Mouse (Mus musculus) forebrain, postnatal 0 days (tissue): ENCODE data around the gene Tnfaip2. TPM values are rescaled to one million over a fixed set of nuclear protein-coding genes. Genes with fewer than 3 reads are reported as not detected.

ENCODE experiments used
- ATAC-seq: fragments of 200-750 bp; cut with Nextera tagmentation; 2 replicates; pipeline ENCODE4 v1.8.0; 2017; ENCODE audit warnings: mild to moderate bottlenecking, moderate library complexity
- DNase-seq: peaks from one replicate; pipeline ENCODE4 v3.0.0-alpha.2; 2015
- H3K27ac ChIP-seq: fragments of 300-500 bp; sonication (generic); 2 replicates; pipeline ENCODE4 v1.5.1; 2014; ENCODE audit warnings: low read depth, mild to moderate bottlenecking, antibody characterized with exemption, low read length, moderate library complexity, mixed read lengths
- H3K27me3 ChIP-seq: fragments of 300-500 bp; sonication (generic); 2 replicates; pipeline ENCODE4 v1.6.1; 2014; ENCODE audit warnings: mild to moderate bottlenecking, low read length, mixed read lengths; ENCODE audit not compliant: insufficient read depth
- H3K36me3 ChIP-seq: fragments of 300-500 bp; sonication (generic); 2 replicates; pipeline ENCODE4 v1.6.1; 2014; ENCODE audit warnings: mild to moderate bottlenecking, moderate library complexity; ENCODE audit not compliant: insufficient read depth
- H3K4me1 ChIP-seq: fragments of 300-500 bp; sonication (generic); 2 replicates; pipeline ENCODE4 v1.6.1; 2014; ENCODE audit warnings: antibody characterized with exemption; ENCODE audit not compliant: insufficient read depth
- H3K4me2 ChIP-seq: fragments of 300-500 bp; sonication (generic); 2 replicates; pipeline ENCODE4 v1.6.1; 2014; ENCODE audit warnings: low read depth, mild to moderate bottlenecking, moderate library complexity
- H3K4me3 ChIP-seq: fragments of 300-500 bp; sonication (generic); 2 replicates; pipeline ENCODE4 v1.5.1; 2014; ENCODE audit warnings: low read depth, low read length, mixed read lengths
- H3K9ac ChIP-seq: fragments of 300-500 bp; sonication (generic); 2 replicates; pipeline ENCODE4 v1.6.1; 2014; ENCODE audit warnings: mild to moderate bottlenecking
- H3K9me3 ChIP-seq: fragments of 300-500 bp; sonication (generic); 2 replicates; pipeline ENCODE4 v1.6.1; 2016; ENCODE audit warnings: low read length
- CTCF ChIP-seq: sonication (generic); IDR thresholded peaks from 2 replicates; pipeline ENCODE4 v1.5.1; 2016; ENCODE audit warnings: antibody characterized with exemption, control low read depth, low read depth
- WGBS: fragments of 180-500 bp; shearing (Covaris S2); extraction: QIAGEN DNeasy Blood & Tissue Kit; methylation state at CpG from one replicate; pipeline ENCODE4 v1.1.7; 2014; 5-methylcytosine and 5-hydroxymethylcytosine counted together
- polyA plus RNA-seq: library from polyadenylated mRNA; unstranded; fragments of >200 nt; fragmentation: Nextera tagmentation; extraction: Ambion mirVana; gene quantifications from 2 replicates; pipeline ENCODE4 v1.2.1, GENCODE M21; 2015
- total RNA-seq: library from RNA; depleted of rRNA; stranded (reverse); fragments of >200 nt; gene quantifications from 2 replicates; pipeline ENCODE4 v1.2.3, GENCODE M21; 2014

Gene Tnfaip2
- total and polyA plus RNA-seq, 2 experiments from 2014 or later: 1.2 to 4.8 TPM

DNA sequence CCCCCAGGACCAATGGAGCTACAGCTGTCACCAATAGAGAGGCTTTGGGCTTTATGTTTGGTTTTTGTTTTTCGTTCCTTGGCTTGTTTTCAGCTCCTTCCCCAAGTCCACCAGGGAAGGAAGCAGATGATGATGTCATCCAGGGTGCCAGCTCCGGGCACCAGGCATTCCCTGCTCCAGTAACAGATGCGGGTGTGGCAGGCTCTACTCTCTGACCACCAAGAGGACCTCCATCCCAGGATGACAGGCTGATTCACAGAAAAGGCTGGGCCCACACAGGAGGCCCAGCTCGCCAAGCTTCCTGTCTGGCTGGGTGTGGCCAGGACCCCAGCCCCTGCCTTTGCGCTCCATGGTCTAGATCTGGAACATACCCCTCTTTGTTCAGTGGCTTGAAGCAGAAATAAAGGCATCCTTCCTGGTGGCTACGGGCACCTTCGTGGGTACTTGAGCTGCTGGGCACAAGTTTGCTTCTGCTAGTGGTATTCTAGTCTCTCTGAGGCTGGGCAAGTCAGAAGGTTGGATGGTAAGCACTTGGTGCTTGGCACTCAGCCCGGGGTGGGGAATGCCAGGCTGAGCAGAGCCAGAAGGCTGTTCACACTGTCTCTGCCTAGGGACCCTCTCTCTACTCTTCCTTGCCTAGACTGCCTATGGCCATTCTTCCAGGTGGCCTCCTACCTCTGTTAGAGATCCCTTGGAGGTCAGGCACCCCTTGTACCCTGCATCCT, 30.5 kb upstream of the Tnfaip2 start:
- 69% methylated on average over 8 of the region's 8 CpGs for WGBS
- Histone ChIP-seq H3K27me3 (peaks cover 2% of the 10 kb centered on the region; the same call in 1 of the 2 replicates), H3K4me2 (no peak overlapping the region), H3K36me3 (no peaks in the 10 kb centered on the region), H3K4me1 (no peaks in the 10 kb centered on the region), H3K9ac (no peak overlapping the region), H3K4me3 (no peak overlapping the region), H3K27ac (no peak overlapping the region), H3K9me3 (no peaks in the 10 kb centered on the region)
- ATAC-seq (no peak), DNase-seq (no peak)
- no peak for TF ChIP-seq CTCF

DNA sequence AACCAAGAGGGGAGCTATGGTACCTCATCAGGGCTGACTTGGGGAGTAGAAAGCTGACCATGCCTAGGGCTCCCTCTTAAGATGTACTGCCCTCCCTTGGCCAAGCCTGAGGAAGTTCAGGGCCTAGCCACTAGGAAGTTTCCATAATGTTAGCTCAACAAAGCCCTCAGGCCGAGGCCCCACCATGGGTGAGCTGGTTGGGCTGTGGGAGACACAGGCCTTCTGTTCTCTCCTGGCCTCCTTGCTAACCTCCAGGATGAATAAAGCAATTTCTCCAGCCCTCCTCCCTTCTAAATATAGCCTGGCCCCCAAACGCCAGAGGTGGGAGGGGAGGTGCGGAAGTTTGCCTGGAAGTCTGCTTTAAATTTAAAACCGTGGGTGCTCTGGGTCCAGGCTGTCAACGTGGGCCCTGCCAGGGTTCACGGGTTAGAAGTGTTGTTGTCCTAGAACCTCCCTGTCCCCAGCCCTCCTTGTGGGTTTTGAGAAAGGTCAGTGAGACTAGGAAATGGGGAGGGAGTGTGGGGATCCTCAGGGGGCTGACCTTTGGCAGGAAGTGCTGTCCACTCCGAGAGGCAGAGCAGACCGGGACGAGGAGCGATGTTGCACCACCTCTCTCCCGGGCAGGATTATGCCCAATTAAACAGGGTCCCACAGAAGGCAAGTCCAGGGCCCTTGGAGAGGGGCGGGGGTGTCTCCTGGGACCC, 29.5 kb upstream of the Tnfaip2 start:
- DNase-seq (no peak), ATAC-seq (peak; percentile 39)
- Histone ChIP-seq H3K4me1 (no peaks in the 10 kb centered on the region), H3K27ac (no peak overlapping the region), H3K4me3 (peak overlapping the region; percentile 29), H3K9ac (peak overlapping the region; percentile 26; the same call in 1 of the 2 replicates), H3K9me3 (no peaks in the 10 kb centered on the region), H3K27me3 (no peaks in the 10 kb centered on the region), H3K36me3 (no peaks in the 10 kb centered on the region), H3K4me2 (peak overlapping the region; percentile 48)
- WGBS: 22% methylated on average over 12 of the region's 12 CpGs
- no peak; the same call in 1 of the 2 replicates for TF ChIP-seq CTCF

GRCm38 (mm10) chr12:111413300-111413699, 29.0 kb upstream of the Tnfaip2 start:
- Histone ChIP-seq H3K9ac (peak overlapping the region; percentile 26; the same call in 1 of the 2 replicates), H3K36me3 (no peaks in the 10 kb centered on the region), H3K9me3 (no peaks in the 10 kb centered on the region), H3K27me3 (no peaks in the 10 kb centered on the region), H3K4me3 (peak overlapping the region; percentile 29), H3K4me2 (peak overlapping the region; percentile 48), H3K27ac (no peak overlapping the region), H3K4me1 (no peaks in the 10 kb centered on the region)
- DNase-seq: peak; percentile 90
- peak; percentile 92 for ATAC-seq
- peak; percentile 99 for TF ChIP-seq CTCF
- WGBS: 2% methylated on average over 21 of the region's 21 CpGs

- 10% methylated on average over 17 of the region's 17 CpGs for WGBS
- no peak for TF ChIP-seq CTCF
- no peak within 1 kb of the TSS for H3K27ac ChIP-seq
- no peaks in the 10 kb centered on the region for H3K9me3 ChIP-seq
- H3K4me1 ChIP-seq: no peaks in the 10 kb centered on the region
- peak; percentile 26 for DNase-seq
- H3K27me3 ChIP-seq: peaks cover 7% of the 10 kb centered on the region; the same call in 1 of the 2 replicates
- H3K36me3 ChIP-seq: no peaks in the 10 kb centered on the region
- peak within 1 kb of the TSS; percentile 39 for H3K4me2 ChIP-seq
- no peak within 1 kb of the TSS for H3K4me3 ChIP-seq
- ATAC-seq: no peak
- H3K9ac ChIP-seq: no peak within 1 kb of the TSS
Measured at GRCm38 (mm10) chr12:111416921-111417779, 25.1 kb upstream of the Tnfaip2 start, which contains the start of gene Exoc3l4. Gene Exoc3l4, plus strand, starts transcription at chr12:111417017.

DNA sequence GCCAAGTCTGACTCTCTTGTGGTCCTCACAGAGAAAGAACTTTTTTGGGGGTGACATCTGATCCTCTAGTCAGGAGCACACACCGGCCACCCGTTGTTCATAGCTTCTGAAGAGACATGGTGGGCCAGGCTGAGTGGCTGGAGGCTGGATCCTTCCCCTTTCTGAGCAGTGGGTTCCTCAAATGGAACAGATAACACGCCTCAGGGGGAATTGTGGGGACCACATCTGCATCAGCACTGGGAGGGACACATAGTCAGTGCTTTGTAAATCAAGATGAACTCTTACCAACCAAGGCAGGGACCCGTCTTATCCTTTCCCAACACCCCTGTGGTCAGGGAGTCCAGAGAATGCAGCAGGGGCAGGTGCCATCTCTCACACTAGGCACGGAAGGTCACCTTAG, 22.4 kb upstream of the Tnfaip2 start:
- no peak for ATAC-seq
- 85% methylated on average over 5 of the region's 5 CpGs for WGBS
- no peaks in the 10 kb centered on the region for H3K4me1 ChIP-seq

DNA sequence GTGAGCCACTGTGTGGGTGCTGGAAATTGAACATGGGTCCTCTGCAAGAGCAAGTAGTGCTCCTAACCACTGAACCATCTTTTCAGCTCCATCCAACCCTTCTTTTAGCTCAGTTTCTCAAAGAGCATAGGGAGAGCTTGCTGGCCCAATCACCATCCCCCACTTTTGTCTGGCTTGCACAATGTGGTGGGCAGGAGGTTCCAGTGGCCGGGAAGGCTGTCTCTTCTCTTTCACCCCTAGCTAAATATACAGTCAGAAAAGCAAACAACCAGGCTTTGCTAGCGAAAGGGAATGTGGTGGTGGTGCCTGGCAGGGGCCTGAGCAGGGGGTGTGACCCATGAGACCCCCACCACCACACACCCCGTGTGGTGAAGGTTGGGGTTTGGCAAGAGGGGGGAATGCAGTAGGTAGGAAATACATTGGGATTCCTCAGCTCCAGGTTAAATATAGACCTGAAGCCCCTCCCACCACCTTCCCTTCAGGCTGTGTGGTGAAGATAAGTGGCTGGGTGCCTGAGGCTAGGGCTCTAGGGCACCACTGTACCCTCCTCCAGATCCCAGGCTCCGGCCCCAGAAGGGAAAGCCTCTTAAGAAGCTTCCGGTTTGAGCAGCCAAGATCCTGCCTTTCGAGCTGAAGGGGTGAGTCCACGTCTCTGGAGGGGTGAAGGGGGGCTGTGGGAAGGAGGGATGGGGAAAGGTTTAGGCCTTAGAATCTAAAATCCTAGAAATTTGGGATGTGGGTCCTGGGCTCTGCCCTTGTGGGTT, 21.1 kb upstream of the Tnfaip2 start:
- TF ChIP-seq CTCF: no peak
- Histone ChIP-seq H3K4me2 (no peak overlapping the region), H3K9ac (no peak overlapping the region), H3K4me3 (no peak overlapping the region), H3K4me1 (no peaks in the 10 kb centered on the region), H3K27me3 (peaks cover 43% of the 10 kb centered on the region), H3K36me3 (no peaks in the 10 kb centered on the region), H3K27ac (no peak overlapping the region), H3K9me3 (no peaks in the 10 kb centered on the region)
- no peak for DNase-seq
- WGBS: 49% methylated on average over 7 of the region's 7 CpGs
- no peak for ATAC-seq

More for the DNA sequence above, 22.4 kb upstream of the Tnfaip2 start:
- Histone ChIP-seq H3K27me3 (peaks cover 33% of the 10 kb centered on the region), H3K9me3 (no peaks in the 10 kb centered on the region), H3K36me3 (no peaks in the 10 kb centered on the region), H3K4me3 (no peak overlapping the region), H3K4me2 (no peak overlapping the region), H3K27ac (no peak overlapping the region), H3K9ac (no peak overlapping the region)
- DNase-seq: no peak
- no peak for TF ChIP-seq CTCF
